Mouse (Mus musculus) CH12.LX (cell line): ENCODE results near the gene Psmb11. TPM values are rescaled to one million over a fixed set of nuclear protein-coding genes. Genes with fewer than 3 reads are reported as not detected.
A peak's percentile ranks its signal among the peaks of the same experiment; 100 is the strongest.

ENCODE experiments used
- DNase-seq: peaks from one replicate; pipeline ENCODE4 v3.0.0-alpha.2; 2013; ENCODE audit errors: extremely low read depth
- H3K27ac ChIP-seq: 2 replicates; pipeline ENCODE4 v1.5.1; 2012; ENCODE audit warnings: low read depth, mild to moderate bottlenecking, control low read depth, moderate library complexity; ENCODE audit not compliant: insufficient read depth
- H3K27me3 ChIP-seq: replicated peaks from 2 replicates; pipeline ENCODE3; 2012; ENCODE audit warnings: inconsistent platforms
- H3K36me3 ChIP-seq, 2 experiments: replicated peaks in 1 of 2; 2 replicates each; pipeline versions ENCODE3 to v1.6.1; 2012; ENCODE audit warnings: inconsistent platforms in 1 of 2, low read length in 1 of 2, mild to moderate bottlenecking in 1 of 2, mixed read lengths in 1 of 2, moderate library complexity in 1 of 2; ENCODE audit not compliant: control insufficient read depth in 1 of 2, insufficient read depth in 1 of 2
- H3K4me1 ChIP-seq, 2 experiments: 2 replicates each; pipeline ENCODE4 v1.6.1; 2012; ENCODE audit warnings: inconsistent platforms in 1 of 2, moderate library complexity in 1 of 2; ENCODE audit not compliant: insufficient read depth in 2 of 2, control insufficient read depth in 1 of 2
- H3K4me2 ChIP-seq: 2 replicates; pipeline ENCODE4 v1.6.1; 2012; ENCODE audit warnings: low read depth, mild to moderate bottlenecking, control low read depth; ENCODE audit not compliant: poor library complexity, insufficient read depth, severe bottlenecking
- H3K4me3 ChIP-seq, 3 experiments: fragments of 150-350 bp in 1 of 3; sonication (generic) in 1 of 3; replicated peaks in 1 of 3; 2 replicates each; pipeline versions ENCODE3 to v1.5.1; 2011 to 2012; ENCODE audit warnings: low read depth in 2 of 3, low read length in 2 of 3, mild to moderate bottlenecking in 2 of 3, moderate library complexity in 2 of 3, control low read depth in 1 of 3, improper control_type of control experiment in 1 of 3, inconsistent platforms in 1 of 3, mixed read lengths in 1 of 3; ENCODE audit not compliant: poor library complexity in 1 of 3
- H3K79me2 ChIP-seq: replicated peaks from 2 replicates; pipeline ENCODE4 v1.6.1; 2012; ENCODE audit warnings: mild to moderate bottlenecking, moderate library complexity; ENCODE audit not compliant: control insufficient read depth, poor library complexity, insufficient read depth, severe bottlenecking; ENCODE audit errors: extremely low read depth
- H3K9ac ChIP-seq: 2 replicates; pipeline ENCODE4 v1.6.1; 2012; ENCODE audit warnings: low read depth, mild to moderate bottlenecking, control low read depth, moderate library complexity; ENCODE audit not compliant: insufficient read depth
- H3K9me3 ChIP-seq: replicated peaks from 2 replicates; pipeline ENCODE3; 2012; ENCODE audit warnings: low read length, inconsistent platforms, mixed read lengths
- CHD2 ChIP-seq: IDR thresholded peaks from 2 replicates; pipeline ENCODE4 v1.6.1; 2011; ENCODE audit warnings: low read length, improper control_type of control experiment
- CTCF ChIP-seq, 2 experiments: IDR thresholded peaks in 1 of 2; conservative IDR thresholded peaks in 1 of 2; 2 replicates each; pipeline ENCODE4 v1.5.1; 2011 to 2012; ENCODE audit warnings: low read depth in 2 of 2, low read length in 2 of 2, improper control_type of control experiment in 1 of 2, inconsistent platforms in 1 of 2, mild to moderate bottlenecking in 1 of 2, moderate library complexity in 1 of 2
- E2F4 ChIP-seq: IDR thresholded peaks from 2 replicates; pipeline ENCODE4 v1.6.1; 2011; ENCODE audit warnings: low read depth, low read length, improper control_type of control experiment; ENCODE audit not compliant: insufficient replicate concordance
- IRF4 ChIP-seq: IDR thresholded peaks from 2 replicates; pipeline ENCODE4 v1.6.1; 2014; ENCODE audit warnings: low read depth, mild to moderate bottlenecking, inconsistent platforms, low read length, improper control_type of control experiment
- JUN ChIP-seq: IDR thresholded peaks from 2 replicates; pipeline ENCODE4 v1.6.1; 2011; ENCODE audit warnings: low read depth, mild to moderate bottlenecking, low read length, improper control_type of control experiment, moderate library complexity; ENCODE audit not compliant: insufficient read depth
- JUND ChIP-seq: conservative IDR thresholded peaks from 2 replicates; pipeline ENCODE4 v1.6.1; 2011; ENCODE audit warnings: low read depth, low read length, improper control_type of control experiment
- MAZ ChIP-seq: IDR thresholded peaks from 2 replicates; pipeline ENCODE4 v1.6.1; 2012; ENCODE audit warnings: low read depth, mild to moderate bottlenecking, inconsistent platforms, low read length, improper control_type of control experiment, moderate library complexity
- MXI1 ChIP-seq: IDR thresholded peaks from 2 replicates; pipeline ENCODE4 v1.6.1; 2011; ENCODE audit warnings: mild to moderate bottlenecking, low read depth, low read length, improper control_type of control experiment
- POLR2AphosphoS2 ChIP-seq: IDR thresholded peaks from 2 replicates; pipeline ENCODE4 v1.6.1; 2011; ENCODE audit warnings: low read depth, low read length, improper control_type of control experiment
- RAD21 ChIP-seq: IDR thresholded peaks from 2 replicates; pipeline ENCODE4 v1.6.1; 2011; ENCODE audit warnings: low read depth, mild to moderate bottlenecking, low read length, improper control_type of control experiment, moderate library complexity
- RCOR1 ChIP-seq: conservative IDR thresholded peaks from 2 replicates; pipeline ENCODE4 v1.6.1; 2012; ENCODE audit warnings: low read depth, mild to moderate bottlenecking, inconsistent platforms, low read length, improper control_type of control experiment
- SMC3 ChIP-seq: IDR thresholded peaks from 2 replicates; pipeline ENCODE4 v1.6.1; 2011; ENCODE audit warnings: low read depth, low read length, improper control_type of control experiment
- TBP ChIP-seq: conservative IDR thresholded peaks from 2 replicates; pipeline ENCODE4 v1.6.1; 2011; ENCODE audit warnings: low read depth, low read length, improper control_type of control experiment
- USF1 ChIP-seq: IDR thresholded peaks from 2 replicates; pipeline ENCODE4 v1.6.1; 2014; ENCODE audit warnings: low read depth, mild to moderate bottlenecking, inconsistent platforms, low read length, improper control_type of control experiment
- USF2 ChIP-seq: conservative IDR thresholded peaks from 2 replicates; pipeline ENCODE4 v1.6.1; 2011; ENCODE audit warnings: low read depth, low read length, improper control_type of control experiment
- ZMIZ1 ChIP-seq: IDR thresholded peaks from 2 replicates; pipeline ENCODE4 v1.6.1; 2012; ENCODE audit warnings: low read depth, mild to moderate bottlenecking, inconsistent platforms, low read length, improper control_type of control experiment
- ZNF384 ChIP-seq: IDR thresholded peaks from 2 replicates; pipeline ENCODE4 v1.6.1; 2012; ENCODE audit warnings: low read depth, low read length, improper control_type of control experiment, inconsistent platforms
- dilution Hi-C: fragments of 300-500 bp; cut with MboI; formaldehyde crosslinking; loops from 2 replicates; pipeline ENCODE4 v1.14.3; 2020; ENCODE audit warnings: low sequenced_read_pairs; ENCODE audit not compliant: extremely low pct_unique_long_range_greater_than_20kb, extremely low pct_ligation_motif_present
- in situ Hi-C: fragments of 300-500 bp; cut with MboI; formaldehyde crosslinking; loops from 3 replicates; pipeline ENCODE4 v1.14.3; 2019; ENCODE audit warnings: low sequenced_read_pairs, low pct_ligation_motif_present, low pct_unique_long_range_greater_than_20kb, mixed read lengths
- polyA plus RNA-seq: library from polyadenylated mRNA; unstranded; fragments of >175 nt; gene quantifications from 2 replicates; pipeline ENCODE4 v1.2.1, GENCODE M21; 2012; ENCODE audit warnings: low read depth; ENCODE audit not compliant: insufficient read length
- total RNA-seq, 2 experiments: library from RNA; depleted of rRNA; stranded (reverse); fragments of 300-350 nt in 1 of 2; fragments of >200 nt in 1 of 2; gene quantifications; 2 replicates each; pipeline ENCODE4 v1.2.3; 2012 to 2014

Psmb11 gene
- total and polyA plus RNA-seq, 3 experiments: not detected

DNA sequence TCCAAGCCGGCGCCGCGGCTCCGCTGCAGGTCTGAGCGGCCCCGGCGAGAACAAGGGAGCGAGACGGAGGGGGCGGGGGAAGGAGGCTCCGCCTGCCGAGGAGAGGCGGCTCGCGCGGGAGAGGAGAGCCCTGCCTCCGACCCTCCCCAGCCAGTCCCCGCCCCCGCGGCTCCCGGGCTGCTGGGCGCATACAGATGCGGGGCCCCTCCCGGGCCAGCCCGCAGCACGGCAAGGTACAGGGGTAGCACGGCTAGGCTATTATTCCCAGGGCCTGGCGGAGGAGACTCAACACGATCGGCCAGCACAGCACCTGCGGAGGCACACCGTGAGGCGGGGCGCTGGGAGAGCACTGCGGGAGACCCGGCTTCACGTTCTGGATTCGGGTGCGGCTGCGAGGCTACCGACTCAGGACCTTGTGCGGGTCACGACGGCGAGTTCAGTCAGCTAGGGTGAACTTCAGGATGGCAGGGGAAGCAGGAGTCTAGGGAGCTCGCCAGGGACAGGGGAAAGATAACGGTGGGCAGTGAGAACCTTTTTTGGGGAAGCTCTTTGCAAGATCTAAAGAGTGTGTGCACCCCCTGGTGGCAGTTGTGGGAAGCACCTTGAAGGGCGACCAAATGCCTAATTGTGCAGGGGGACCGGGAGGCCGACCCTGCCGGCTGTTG is 20.2 kb downstream of the Psmb11 start, which contains the start of gene Cdh24:
TSS of gene Cdh24 (minus strand) at position 60 of the 665 bp plus-strand sequence.
- H3K27ac ChIP-seq: peak within 1 kb of the TSS; percentile 23; the same call in 1 of the 2 replicates
- peak; percentile 75 for DNase-seq
- dilution Hi-C loops (no loop called here), in situ Hi-C loops (loop anchor here (25.0 kb wide), 1 partner anchor 579 kb away; no protein-coding TSS in a partner anchor)
- H3K4me3 ChIP-seq: peak within 1 kb of the TSS; percentile 16 to 50 (median 36)
- H3K9ac ChIP-seq: peak within 1 kb of the TSS; percentile 22
- H3K4me2 ChIP-seq: peak within 1 kb of the TSS; percentile 68
- 0 out of 2 replicates have a peak, but pooled peaks have one; percentile 42 for TF ChIP-seq ZMIZ1
- TF ChIP-seq MAZ: no peak
- peak; percentile 88; the same call in 1 of the 2 replicates for TF ChIP-seq POLR2AphosphoS2
- peak; percentile 53 to 83 for TF ChIP-seq CTCF (conservative IDR thresholded peaks at IDR 0.05 in 1 of 2, IDR thresholded peaks at IDR 0.05 in 1 of 2; ENCODE audit: low read depth in 2 of 2, low read length in 2 of 2)
- TF ChIP-seq RAD21: peak; percentile 58
- peak; percentile 73 for TF ChIP-seq SMC3
- TF ChIP-seq MXI1: peak; percentile 52; the same call in 1 of the 2 replicates
- no peak for TF ChIP-seq JUN
- H3K27me3 ChIP-seq: no peaks in the 10 kb centered on the region
- peaks cover 53 to 98% of the 10 kb centered on the region in 2 experiments for H3K36me3 ChIP-seq
- no peaks in the 10 kb centered on the region for H3K9me3 ChIP-seq
- H3K79me2 ChIP-seq: no peaks in the 10 kb centered on the region
- H3K4me1 ChIP-seq: peaks cover 5 to 14% of the 10 kb centered on the region in 2 experiments; a peak in 2 of 4 replicates

DNA sequence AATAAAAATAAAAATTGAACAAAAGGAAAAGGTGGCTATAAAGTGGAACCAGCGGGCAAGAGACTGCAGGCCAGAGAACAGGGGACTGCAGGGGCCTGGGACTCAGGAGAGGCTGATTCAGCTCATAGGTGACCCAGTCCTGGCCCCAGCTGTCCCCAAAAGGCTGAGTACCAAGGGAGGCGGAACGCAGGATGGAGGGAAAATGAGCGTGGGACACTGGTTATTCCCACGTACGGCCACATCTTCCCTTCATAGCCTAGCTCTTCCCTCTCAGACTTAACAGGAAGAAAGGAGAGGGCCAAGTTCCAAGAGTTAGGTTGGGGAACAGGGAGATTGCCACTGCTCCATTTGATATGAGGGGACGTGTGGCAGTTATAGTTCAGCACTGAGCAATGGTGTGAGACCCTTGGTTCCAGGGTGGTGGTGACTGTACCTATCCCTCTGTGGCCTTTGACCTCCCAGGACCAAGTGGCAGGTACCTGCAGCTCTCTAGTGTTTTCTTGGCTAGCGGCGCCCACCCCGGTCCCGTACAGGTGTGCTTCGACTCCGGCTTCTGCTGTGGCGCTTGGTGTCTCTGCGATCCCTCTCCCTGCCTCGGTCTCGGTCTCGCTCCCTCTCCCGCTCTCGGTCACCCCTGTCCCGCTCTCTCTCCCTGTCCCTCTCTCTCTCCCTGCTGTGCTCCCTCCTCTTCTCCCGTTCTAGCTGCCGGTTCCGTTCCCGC is 21.2 kb downstream of the Psmb11 start:
- Histone ChIP-seq H3K36me3 (peaks cover 53 to 98% of the 10 kb centered on the region in 2 experiments), H3K27me3 (no peaks in the 10 kb centered on the region), H3K27ac (no peak overlapping the region), H3K9me3 (no peaks in the 10 kb centered on the region), H3K4me2 (no peak overlapping the region), H3K9ac (no peak overlapping the region)
- in situ Hi-C loops: loop anchor here (25.0 kb wide), 1 partner anchor 580 kb away; no protein-coding TSS in a partner anchor
- DNase-seq: no peak
- TF ChIP-seq IRF4 (no peak), CHD2 (no peak), TBP (no peak), POLR2AphosphoS2 (no peak), JUND (no peak), ZNF384 (no peak), E2F4 (no peak), JUN (no peak), RCOR1 (no peak), USF2 (no peak), USF1 (no peak)
- TF ChIP-seq, all 38 proteins: peak for 0
- dilution Hi-C loops: no loop called here
- H3K79me2 ChIP-seq: peaks cover 4% of the 10 kb centered on the region; the same call in 1 of the 2 replicates
- H3K4me3 ChIP-seq: no peak overlapping the region
- H3K4me1 ChIP-seq: peaks cover 5 to 14% of the 10 kb centered on the region in 2 experiments; a peak in 2 of 4 replicates
